Mouse (Mus musculus): ENCODE measurements at regions not wholly inside any gene's neighbourhood (a gene's known extent, or its start where the extent isn't known, plus 50 kb on each side); places are given as distances from the start of the nearest gene placed in this dataset.

- ATAC-seq (no peak), DNase-seq (ENCODE audit: low spot score) (no peak)
- TF ChIP-seq CTCF (IDR thresholded peaks at IDR 0.05) = no peak
- TF ChIP-seq EP300 (IDR thresholded peaks at IDR 0.05) = no peak
- H3K27me3 ChIP-seq (replicated peaks; ENCODE audit: insufficient read depth, low read length) = no peaks in the 10 kb centered on the region
- 80% methylated on average over 7 of the region's 7 CpGs for WGBS
- H3K4me2 ChIP-seq (replicated peaks; ENCODE audit: low read depth, low read length) = no peak overlapping the region
- no peak overlapping the region for H3K4me3 ChIP-seq (ENCODE audit: low read depth, low read length)
- H3K4me1 ChIP-seq (ENCODE audit: insufficient read depth, low read depth, low read length) = no peaks in the 10 kb centered on the region
- no peak overlapping the region for H3K9ac ChIP-seq (replicated peaks; ENCODE audit: low read depth)
- H3K27ac ChIP-seq (ENCODE audit: low read length) = no peak overlapping the region
- H3K9me3 ChIP-seq (ENCODE audit: low read length) = no peaks in the 10 kb centered on the region
- H3K36me3 ChIP-seq (ENCODE audit: insufficient read depth, low read length) = no peaks in the 10 kb centered on the region
Observed at GRCm38 (mm10) chr8:11967670-11968069, 127.4 kb downstream of the Tex29 start.

GRCm38 (mm10) chr8:11970515-11970914 is 130.2 kb downstream of the Tex29 start:
- ATAC-seq (no peak), DNase-seq (ENCODE audit: low spot score) (no peak)
- Histone ChIP-seq H3K27me3 (replicated peaks; ENCODE audit: insufficient read depth, low read length) (no peaks in the 10 kb centered on the region), H3K9ac (replicated peaks; ENCODE audit: low read depth) (no peak overlapping the region), H3K27ac (ENCODE audit: low read length) (no peak overlapping the region), H3K4me2 (replicated peaks; ENCODE audit: low read depth, low read length) (no peak overlapping the region), H3K4me1 (ENCODE audit: insufficient read depth, low read depth, low read length) (no peaks in the 10 kb centered on the region), H3K4me3 (ENCODE audit: low read depth, low read length) (no peak overlapping the region), H3K36me3 (ENCODE audit: insufficient read depth, low read length) (no peaks in the 10 kb centered on the region), H3K9me3 (ENCODE audit: low read length) (no peaks in the 10 kb centered on the region)
- TF ChIP-seq EP300 (IDR thresholded peaks at IDR 0.05) (no peak), CTCF (IDR thresholded peaks at IDR 0.05) (no peak)
- 88% methylated on average over 9 of the region's 9 CpGs for WGBS

- no peak for DNase-seq (ENCODE audit: low spot score)
- Histone ChIP-seq H3K27ac (ENCODE audit: low read length) (no peak overlapping the region), H3K36me3 (ENCODE audit: insufficient read depth, low read length) (no peaks in the 10 kb centered on the region), H3K4me1 (ENCODE audit: insufficient read depth, low read depth, low read length) (no peaks in the 10 kb centered on the region), H3K4me3 (ENCODE audit: low read depth, low read length) (no peak overlapping the region), H3K4me2 (replicated peaks; ENCODE audit: low read depth, low read length) (no peak overlapping the region), H3K27me3 (replicated peaks; ENCODE audit: insufficient read depth, low read length) (no peaks in the 10 kb centered on the region), H3K9me3 (ENCODE audit: low read length) (no peaks in the 10 kb centered on the region), H3K9ac (replicated peaks; ENCODE audit: low read depth) (no peak overlapping the region)
- no peak for ATAC-seq
- WGBS = 42% methylated on average over 10 of the region's 10 CpGs
- TF ChIP-seq CTCF (IDR thresholded peaks at IDR 0.05) (no peak), EP300 (IDR thresholded peaks at IDR 0.05) (no peak)
Observed at GRCm38 (mm10) chr8:11973436-11973835, 133.2 kb downstream of the Tex29 start.

- no peak for ATAC-seq
- WGBS = 47% methylated on average over 9 of the region's 9 CpGs
Observed at GRCm38 (mm10) chr8:11977121-11977520, 136.8 kb downstream of the Tex29 start.

GRCm38 (mm10) chr8:11979056-11979455 is 138.8 kb downstream of the Tex29 start:
- H3K27me3 ChIP-seq (replicated peaks; ENCODE audit: insufficient read depth, low read length) = no peaks in the 10 kb centered on the region

More at GRCm38 (mm10) chr8:11977121-11977520, 136.8 kb downstream of the Tex29 start:
- H3K9ac ChIP-seq (replicated peaks; ENCODE audit: low read depth) = no peak overlapping the region
- no peak overlapping the region for H3K4me2 ChIP-seq (replicated peaks; ENCODE audit: low read depth, low read length)
- no peaks in the 10 kb centered on the region for H3K27me3 ChIP-seq (replicated peaks; ENCODE audit: insufficient read depth, low read length)
- H3K27ac ChIP-seq (ENCODE audit: low read length) = no peak overlapping the region
- no peak for DNase-seq (ENCODE audit: low spot score)
- no peaks in the 10 kb centered on the region for H3K36me3 ChIP-seq (ENCODE audit: insufficient read depth, low read length)
- H3K4me1 ChIP-seq (ENCODE audit: insufficient read depth, low read depth, low read length) = no peaks in the 10 kb centered on the region
- TF ChIP-seq EP300 (IDR thresholded peaks at IDR 0.05) (no peak), CTCF (IDR thresholded peaks at IDR 0.05) (no peak)
- no peaks in the 10 kb centered on the region for H3K9me3 ChIP-seq (ENCODE audit: low read length)
- no peak overlapping the region for H3K4me3 ChIP-seq (ENCODE audit: low read depth, low read length)

GRCm38 (mm10) chr8:11981458-11981857 is 141.2 kb downstream of the Tex29 start:
- H3K36me3 ChIP-seq (ENCODE audit: insufficient read depth, low read length) = no peaks in the 10 kb centered on the region
- no peak overlapping the region for H3K4me3 ChIP-seq (ENCODE audit: low read depth, low read length)
- no peaks in the 10 kb centered on the region for H3K4me1 ChIP-seq (ENCODE audit: insufficient read depth, low read depth, low read length)
- no peaks in the 10 kb centered on the region for H3K27me3 ChIP-seq (replicated peaks; ENCODE audit: insufficient read depth, low read length)
- no peak overlapping the region for H3K27ac ChIP-seq (ENCODE audit: low read length)
- WGBS = 88% methylated on average over 2 of the region's 2 CpGs
- no peaks in the 10 kb centered on the region for H3K9me3 ChIP-seq (ENCODE audit: low read length)
- no peak for TF ChIP-seq EP300 (IDR thresholded peaks at IDR 0.05)
- TF ChIP-seq CTCF (IDR thresholded peaks at IDR 0.05) = peak; percentile 73
- H3K4me2 ChIP-seq (replicated peaks; ENCODE audit: low read depth, low read length) = no peak overlapping the region
- no peak overlapping the region for H3K9ac ChIP-seq (replicated peaks; ENCODE audit: low read depth)
- DNase-seq (ENCODE audit: low spot score) (peak; percentile 11), ATAC-seq (no peak)

More at GRCm38 (mm10) chr8:11979056-11979455, 138.8 kb downstream of the Tex29 start:
- Histone ChIP-seq H3K36me3 (ENCODE audit: insufficient read depth, low read length) (no peaks in the 10 kb centered on the region), H3K4me1 (ENCODE audit: insufficient read depth, low read depth, low read length) (no peaks in the 10 kb centered on the region), H3K27ac (ENCODE audit: low read length) (no peak overlapping the region), H3K4me3 (ENCODE audit: low read depth, low read length) (no peak overlapping the region), H3K9me3 (ENCODE audit: low read length) (no peaks in the 10 kb centered on the region), H3K4me2 (replicated peaks; ENCODE audit: low read depth, low read length) (no peak overlapping the region), H3K9ac (replicated peaks; ENCODE audit: low read depth) (no peak overlapping the region)
- TF ChIP-seq EP300 (IDR thresholded peaks at IDR 0.05) (no peak), CTCF (IDR thresholded peaks at IDR 0.05) (no peak)
- 77% methylated on average over 1 of the region's 1 CpGs for WGBS
- DNase-seq (ENCODE audit: low spot score) (no peak), ATAC-seq (no peak)

- H3K4me2 ChIP-seq (replicated peaks; ENCODE audit: low read depth, low read length) = no peak overlapping the region
- 71% methylated on average over 20 of the region's 20 CpGs for WGBS
- ATAC-seq (no peak), DNase-seq (ENCODE audit: low spot score) (no peak)
- no peak for TF ChIP-seq CTCF (IDR thresholded peaks at IDR 0.05)
- no peak for TF ChIP-seq EP300 (IDR thresholded peaks at IDR 0.05)
- no peak overlapping the region for H3K27ac ChIP-seq (ENCODE audit: low read length)
- H3K27me3 ChIP-seq (replicated peaks; ENCODE audit: insufficient read depth, low read length) = no peaks in the 10 kb centered on the region
- H3K4me1 ChIP-seq (ENCODE audit: insufficient read depth, low read depth, low read length) = no peaks in the 10 kb centered on the region
- no peak overlapping the region for H3K4me3 ChIP-seq (ENCODE audit: low read depth, low read length)
- no peaks in the 10 kb centered on the region for H3K36me3 ChIP-seq (ENCODE audit: insufficient read depth, low read length)
- no peaks in the 10 kb centered on the region for H3K9me3 ChIP-seq (ENCODE audit: low read length)
- H3K9ac ChIP-seq (replicated peaks; ENCODE audit: low read depth) = no peak overlapping the region
Observed at GRCm38 (mm10) chr8:11990024-11990423, 149.8 kb downstream of the Tex29 start.
